Mouse (Mus musculus) naive thymus-derived CD4-positive, alpha-beta T cell, adult 2 months (primary cell): Measurements from ENCODE around the gene Scai.
"Not testable (repeated sequence)": the region's sequence is repeated elsewhere in the genome, so short reads cannot be mapped to it uniquely, and the experiment has no call there.

Experiments
- DNase-seq: peaks from one replicate; pipeline ENCODE4 v3.0.0-alpha.2; 2011; ENCODE audit warnings: low read depth

Scai gene

DNA sequence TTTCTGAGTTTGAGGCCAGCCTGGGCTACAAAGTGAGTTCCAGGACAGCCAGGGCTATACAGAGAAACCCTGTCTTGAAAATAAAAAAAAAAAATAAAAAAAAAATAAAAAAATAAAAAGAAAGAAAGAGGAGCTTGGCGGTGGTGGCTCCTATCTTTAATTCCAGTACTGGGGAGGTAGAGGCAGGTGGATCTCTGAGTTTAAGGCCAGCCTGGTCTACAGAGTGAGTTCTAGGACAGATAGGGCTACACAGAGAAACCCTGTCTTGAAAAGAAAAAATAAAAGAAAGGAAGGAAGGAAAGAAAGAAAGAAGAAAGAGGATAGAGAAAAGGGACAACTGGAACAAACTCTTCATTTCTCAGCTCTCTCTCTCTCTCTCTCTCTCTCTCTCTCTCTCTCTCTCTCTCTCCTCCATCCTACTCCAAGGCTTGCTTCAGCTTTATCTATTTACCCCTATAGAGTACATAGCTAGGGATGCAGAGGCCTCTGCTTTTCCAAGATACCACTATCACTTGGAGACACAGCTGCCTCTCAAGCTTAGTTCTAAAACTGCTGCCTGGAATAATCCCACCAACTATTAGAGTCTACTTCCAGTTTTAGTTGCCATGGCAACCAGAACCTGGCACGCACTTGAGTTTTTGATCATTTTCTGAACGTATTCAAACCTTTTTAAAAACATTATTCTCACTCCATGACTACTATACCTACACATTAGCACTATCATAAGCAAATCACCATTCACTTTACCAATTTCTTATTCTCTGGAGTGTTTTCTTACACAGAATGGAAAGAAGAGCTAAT lies 60.8 kb downstream of the Scai start:
- DNase-seq, result no peak

DNA sequence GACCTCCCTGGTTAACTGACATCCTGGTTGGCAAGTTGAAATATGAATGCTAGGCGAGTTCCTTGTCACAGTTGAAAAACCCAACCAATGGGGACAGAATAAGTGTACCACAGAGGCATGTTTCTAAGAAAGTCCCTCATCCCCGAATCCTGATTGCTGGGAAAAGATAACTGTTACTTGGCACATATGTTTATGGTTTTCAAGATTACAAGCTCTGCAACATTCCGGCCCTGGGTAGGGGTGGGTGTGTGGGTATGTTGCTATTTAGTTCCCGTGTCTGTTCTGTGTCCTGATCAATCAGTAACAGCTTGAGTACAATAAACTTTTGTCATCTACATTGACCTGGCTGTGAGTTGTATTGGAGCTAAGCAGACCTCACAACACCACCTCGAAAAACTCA lies 66.4 kb downstream of the Scai start:
- DNase-seq, result no peak

DNA sequence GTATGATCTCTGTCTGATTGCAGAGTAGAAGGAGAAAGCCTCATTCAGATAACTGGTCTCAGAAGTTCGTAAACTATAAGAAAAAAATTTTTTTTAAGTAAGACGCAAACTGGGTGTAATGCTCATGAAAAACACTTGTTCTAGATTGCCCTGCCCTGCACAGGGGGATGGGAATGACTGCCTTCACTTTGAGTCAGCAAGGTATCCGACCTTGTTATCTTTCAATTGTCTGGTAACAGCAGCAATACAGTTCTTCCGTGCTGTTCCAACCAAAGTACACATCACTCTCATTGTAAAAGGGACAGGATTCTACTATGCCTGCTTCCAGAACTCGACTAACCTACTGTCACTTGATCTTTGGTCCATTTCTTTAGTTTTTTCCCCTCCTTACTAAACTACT lies 69.4 kb downstream of the Scai start:
- no peak for DNase-seq

DNA sequence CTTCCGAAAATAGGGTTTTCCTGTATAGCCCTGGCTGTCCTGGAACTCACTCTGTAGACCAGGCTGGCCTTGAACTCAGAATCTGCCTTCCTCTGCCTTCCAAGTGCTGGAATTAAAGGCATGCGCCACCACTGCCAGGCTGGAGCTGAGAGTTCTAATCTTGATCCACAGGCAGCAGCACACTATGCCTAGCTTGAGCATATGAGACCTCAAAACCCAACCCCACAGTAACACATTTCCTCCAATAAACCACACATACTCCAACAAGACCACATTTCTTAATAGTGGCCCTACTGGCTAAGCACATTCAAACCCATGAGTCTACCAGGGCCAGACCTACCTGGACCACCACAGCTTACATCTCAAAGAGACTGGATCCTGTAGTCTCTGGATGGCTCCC lies 74.0 kb downstream of the Scai start:
- DNase-seq, result no peak

DNA sequence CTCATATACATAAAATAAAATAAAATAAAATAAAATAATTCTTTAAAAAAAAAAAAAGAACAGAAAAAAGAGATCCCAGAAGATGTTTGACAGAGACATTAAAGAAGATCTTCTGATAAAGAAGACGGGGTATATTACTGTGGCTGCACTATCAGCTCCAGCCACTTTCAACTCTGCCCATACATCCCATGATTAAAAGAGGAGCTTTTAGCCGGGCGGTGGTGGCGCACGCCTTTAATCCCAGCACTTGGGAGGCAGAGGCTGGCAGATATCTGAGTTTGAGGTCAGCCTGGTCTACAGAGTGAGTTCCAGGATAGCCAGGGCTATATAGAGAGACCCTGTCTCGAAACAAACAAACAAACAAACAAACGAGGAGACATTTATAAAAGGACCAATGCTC lies 76.4 kb downstream of the Scai start:
- no peak for DNase-seq

DNA sequence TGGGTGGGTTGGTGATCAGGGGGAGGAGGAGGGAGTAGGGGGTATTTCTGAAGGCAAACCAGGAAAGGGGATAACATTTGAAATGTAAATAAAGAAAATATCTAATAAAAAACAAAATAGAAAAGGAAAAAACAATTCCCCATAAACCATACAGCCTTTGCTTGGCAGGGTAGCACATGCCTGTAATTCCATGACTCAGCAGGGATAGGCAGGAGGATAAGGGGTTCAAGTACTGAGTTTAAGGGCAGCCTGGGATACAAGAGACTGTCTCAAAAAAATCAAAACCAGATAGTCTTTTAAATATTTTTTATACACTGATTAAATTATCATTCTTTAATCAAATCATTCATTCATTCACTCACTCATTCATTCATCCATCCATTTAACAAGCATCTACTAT lies 80.0 kb downstream of the Scai start:
- DNase-seq, result no peak

DNA sequence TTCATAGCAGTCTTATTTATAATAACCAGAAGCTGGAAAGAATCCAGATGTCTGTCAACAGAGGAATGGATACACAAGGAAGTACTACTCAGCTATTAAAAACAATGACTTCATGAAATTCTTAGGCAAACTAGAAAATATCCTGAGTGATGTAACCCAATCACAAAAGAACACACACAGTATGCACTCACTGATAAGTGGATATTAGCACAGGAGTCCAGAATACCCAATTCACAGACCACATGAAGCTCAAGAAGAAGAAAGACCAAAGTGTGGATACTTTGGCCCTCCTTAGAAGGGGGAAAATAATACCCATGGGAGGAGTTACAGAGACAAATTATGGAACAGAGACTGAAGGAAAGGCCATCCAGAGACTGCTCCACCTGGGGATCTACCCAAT lies 80.8 kb downstream of the Scai start:
- DNase-seq, result not testable (repeated sequence)

DNA sequence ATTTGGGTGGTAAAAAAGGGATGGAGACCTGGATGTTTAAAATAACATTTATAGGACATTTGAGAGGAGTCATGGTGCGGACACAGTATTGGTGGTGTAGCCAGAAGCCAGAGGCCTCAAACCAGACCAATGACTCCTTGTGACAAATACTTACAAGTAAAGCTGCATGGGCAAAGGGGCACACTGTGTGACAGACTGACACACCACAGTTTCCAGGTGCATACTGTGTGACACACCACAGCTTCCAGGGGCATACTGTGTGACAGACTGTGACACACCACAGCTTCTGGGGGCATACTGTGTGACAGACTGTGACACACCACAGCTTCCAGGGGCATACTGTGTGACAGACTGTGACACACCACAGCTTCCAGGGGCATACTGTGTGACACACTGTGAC lies 90.6 kb downstream of the Scai start:
- not testable (repeated sequence) for DNase-seq

DNA sequence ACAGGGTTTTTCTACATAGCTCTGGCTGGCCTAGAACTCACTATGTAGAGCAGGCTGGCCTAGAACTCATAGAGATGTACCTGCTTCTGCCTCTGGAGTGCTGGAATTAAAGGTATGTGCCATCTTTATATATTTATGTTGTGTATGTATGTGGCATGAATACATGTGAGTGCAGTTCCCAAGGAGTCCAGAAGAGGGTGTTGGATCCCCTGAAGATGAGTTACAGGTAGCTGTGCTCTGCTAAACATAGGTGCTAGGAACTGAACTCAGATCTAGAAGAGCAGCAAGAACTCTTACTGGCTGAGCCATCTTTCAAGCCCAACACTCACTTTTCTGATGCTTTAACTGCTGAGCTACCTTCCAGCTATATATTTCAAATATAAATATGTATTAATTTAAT lies 92.5 kb downstream of the Scai start:
- peak; percentile 33 for DNase-seq

DNA sequence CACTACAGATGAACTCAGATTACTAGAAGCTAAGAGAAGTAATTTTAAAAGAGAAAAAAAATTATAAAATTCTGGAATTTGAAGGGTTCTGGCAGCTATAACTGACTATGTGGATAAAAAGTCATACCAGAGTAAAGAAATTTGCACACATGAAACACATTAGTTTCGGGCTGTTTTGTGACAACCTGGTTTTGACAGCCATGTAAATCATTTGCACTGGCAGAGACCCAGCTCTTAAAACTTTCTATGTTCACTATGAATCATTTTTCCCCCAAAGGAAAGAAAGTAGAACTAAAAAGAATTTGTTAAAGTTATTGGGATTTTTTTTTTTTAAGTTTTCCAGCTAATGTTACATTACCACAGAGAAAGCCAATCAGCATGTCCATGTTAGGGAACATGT lies 98.6 kb downstream of the Scai start:
- DNase-seq, result no peak

DNA sequence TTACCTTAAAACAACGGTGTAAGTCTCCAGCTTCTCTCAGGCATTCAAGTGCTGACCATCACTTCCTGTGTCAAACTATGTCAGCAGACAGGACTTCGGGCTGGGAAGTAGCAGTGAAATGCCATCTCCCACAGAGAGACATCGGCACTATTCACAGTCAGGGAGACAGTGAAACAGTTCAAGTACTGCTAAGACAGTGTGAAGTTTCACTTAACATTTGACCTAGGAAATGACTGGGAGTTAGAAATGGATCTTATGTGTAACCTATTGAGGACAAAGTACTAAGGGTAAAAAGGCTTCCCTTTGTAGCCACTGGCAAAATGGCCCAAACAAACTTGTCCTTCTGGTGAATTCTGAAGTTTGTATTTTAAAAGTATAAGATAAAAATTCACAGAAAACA lies 107.8 kb downstream of the Scai start:
- no peak for DNase-seq

DNA sequence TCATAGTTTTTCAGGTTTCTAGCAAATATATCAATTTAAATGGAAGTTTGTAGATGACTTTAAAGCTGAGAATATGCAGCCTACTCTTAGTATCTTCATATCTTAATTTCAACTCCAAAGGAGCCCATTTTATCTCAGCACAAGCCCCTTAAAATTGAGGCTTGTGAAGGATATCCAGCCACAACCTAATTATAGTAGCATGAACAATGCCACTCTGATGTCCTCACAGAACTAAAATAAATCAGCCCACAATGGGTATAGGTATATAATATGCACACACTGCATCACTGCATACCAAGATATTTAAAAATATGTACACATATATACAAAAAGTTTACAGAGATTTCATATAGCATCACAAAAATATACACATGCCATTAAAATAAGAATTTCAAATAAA lies 119.9 kb downstream of the Scai start:
- DNase-seq, result no peak

DNA sequence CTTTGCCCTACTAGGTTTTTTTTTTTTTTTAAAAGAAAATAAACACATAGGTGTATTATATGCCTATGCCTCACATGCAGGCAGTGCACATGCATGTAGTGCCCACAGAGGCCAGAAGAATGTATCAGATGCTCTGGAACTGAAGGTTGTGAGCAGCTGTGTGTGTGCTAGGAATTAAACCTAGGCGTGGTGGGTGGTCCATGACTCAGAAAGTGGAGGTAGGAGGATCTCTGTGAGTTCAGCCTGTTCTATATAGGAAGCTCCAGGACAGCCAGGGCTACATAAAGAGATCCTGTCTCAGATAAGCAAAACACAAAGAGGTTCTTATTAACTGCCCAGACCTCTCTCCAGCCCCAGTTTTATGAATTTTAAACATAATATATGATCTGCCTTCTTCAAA lies 121.4 kb downstream of the Scai start:
- no peak for DNase-seq

DNA sequence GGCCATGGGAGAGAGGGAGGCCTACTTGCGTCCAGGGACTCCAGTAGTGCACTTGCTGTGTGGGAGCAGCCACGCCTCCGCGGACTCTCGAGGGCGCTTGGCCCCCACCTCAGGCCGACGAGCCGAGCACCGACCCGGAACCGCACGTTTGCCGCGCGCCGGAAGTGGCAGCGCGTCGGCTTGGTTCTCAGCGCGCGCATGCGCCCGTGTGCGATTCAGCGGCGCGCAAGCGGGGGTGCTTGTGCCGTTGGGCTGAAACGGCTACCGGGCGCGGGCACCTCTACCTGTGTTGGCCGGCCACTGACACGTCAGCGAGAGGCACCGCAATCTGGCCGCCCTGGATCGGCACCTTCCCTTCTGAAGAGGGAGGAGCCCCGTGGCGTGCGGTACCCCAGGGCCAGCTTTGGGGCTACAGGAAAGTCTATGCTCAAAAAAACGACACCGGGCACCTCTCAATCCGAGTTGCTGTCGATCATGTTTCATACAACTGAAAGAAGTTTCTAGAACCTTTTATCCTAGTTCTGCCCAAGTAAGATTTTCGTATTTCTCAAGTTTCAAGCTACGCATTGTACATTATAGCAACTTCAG lies 125.0 kb downstream of the Scai start, which contains the start of gene Golga1:
Gene Golga1 (minus strand): TSS at position 142 of the 588 bp plus-strand sequence.
- peak; percentile 93 for DNase-seq

DNA sequence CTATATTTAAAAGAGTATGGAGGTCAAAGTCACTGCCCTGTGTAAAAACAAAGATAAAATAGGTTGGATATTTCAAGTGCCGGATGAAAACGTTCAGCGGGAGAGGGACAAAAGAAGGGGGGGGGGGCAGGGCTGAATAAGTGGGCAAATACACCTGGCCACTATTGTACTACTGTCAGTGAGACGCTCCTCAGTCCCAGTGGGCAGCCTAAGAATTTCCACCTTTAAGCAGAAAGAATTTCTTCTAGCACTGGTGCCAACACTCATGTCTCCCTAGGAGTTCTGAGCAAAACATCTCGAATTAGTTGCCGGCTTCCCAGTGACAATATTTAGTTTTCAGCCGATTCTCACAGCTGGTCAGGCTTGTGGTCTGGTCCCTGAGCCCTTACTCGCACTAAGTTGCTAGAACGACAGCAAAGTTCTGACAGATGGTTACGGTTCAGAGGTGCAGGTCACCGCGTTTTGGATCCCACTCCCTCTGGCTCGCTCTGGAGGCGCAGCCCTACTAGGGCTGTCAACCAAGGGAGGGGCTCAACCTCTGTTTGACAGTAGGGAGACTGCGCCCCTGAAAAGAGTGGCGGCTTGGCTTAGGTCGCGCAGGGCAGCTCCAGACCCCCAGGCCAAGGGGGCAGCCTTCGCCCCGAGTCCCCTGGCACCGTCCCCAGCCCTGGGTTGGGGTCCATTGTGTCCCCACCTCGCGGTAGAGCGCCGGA lies 125.7 kb downstream of the Scai start:
- no peak for DNase-seq

DNA sequence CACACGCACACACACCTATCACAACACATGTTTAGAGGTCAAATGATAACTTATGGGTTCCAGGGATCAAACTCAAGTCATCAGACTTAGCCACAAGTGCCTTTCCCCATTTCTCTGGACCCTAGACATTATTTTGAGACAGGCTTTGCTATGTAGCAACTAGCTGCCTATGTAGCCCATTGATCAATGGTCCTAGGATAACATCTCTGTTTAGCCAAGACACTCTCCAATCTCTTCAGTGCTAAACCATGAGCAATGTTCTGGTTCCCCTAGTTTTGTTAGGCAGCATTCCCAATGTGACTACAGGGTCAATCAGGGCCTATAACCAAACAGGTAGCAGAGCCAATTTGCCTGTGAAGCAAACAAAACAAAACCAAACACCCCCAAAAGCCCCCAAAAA lies 142.0 kb downstream of the Scai start:
- no peak for DNase-seq

DNA sequence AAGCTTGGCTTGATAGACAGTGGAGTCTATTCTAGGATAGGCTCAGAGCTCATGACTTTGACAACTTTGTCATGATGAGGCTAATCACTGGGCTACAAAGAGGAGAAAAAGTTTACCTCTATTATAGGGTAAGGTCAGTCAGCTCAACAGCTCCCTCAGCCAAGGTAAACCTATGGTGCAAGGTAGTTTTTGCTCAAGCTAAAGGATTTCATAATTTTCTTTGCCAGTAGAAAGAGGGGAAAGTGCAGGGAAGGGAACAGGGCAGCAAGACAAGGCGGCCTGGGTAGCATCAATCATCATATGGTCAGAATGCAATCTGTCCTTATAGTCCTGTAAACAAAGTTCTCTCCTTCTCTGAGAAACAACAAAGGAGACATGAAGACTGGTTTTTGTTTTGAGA lies 150.3 kb downstream of the Scai start:
- no peak for DNase-seq

DNA sequence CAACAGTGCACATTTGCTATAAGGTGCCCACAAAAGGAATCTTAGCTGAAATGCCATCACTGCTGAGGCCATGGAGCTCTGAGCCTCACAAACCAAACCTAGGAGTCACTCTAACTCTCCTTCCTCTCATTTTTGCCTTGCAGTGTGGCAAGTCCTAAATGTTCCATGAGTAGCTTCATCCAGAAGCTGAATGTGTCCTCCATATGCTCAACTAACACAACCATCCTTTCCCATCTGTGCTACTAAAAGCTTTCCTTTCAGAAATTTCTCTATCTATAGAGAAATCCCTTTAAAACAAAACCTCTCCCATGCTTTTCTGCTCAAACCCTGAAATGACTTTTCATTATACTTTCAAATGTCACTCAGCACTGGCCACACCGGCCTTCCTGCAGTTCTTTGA lies 158.9 kb downstream of the Scai start:
- DNase-seq, result no peak

DNA sequence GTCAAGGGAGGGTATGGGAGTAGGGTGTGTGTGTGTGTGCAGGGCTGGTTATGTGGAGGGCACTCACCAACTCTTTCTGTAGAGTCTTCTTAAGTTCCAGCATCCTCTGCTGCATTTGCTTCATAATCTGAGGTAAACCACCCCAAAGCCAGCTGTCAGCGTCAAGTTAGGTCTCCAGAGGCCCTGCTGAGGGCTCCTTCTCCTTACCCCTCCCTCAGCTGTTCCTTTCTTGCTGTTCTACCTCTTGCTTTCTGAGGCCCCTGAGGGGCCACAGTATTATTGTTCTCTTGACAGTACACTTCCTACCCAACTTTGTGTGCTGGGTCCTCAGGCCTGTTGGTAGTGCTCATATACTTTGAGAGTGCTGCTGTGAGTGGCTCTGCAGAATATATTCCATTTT lies 170.5 kb downstream of the Scai start:
- no peak for DNase-seq

DNA sequence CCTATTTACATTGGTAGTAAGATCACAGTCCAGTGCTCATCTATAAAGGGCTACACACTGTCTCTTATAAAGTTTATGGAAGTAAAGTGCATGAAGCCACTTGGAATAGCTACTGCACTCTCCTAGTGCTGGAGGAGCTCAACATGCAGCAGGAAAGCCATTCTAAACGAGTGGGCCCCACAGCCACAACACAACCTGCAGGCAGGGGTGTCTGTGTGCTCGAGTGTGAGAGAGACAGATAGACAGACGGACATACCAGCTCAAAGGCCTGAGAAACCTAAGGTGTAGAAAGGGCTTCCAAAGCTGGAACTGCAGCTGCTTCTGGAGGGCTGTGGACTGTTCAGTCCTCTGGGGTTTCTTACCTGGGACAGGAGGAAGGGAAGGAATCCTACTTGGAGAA lies 174.0 kb downstream of the Scai start:
- no peak for DNase-seq
